Mouse (Mus musculus): ENCODE data around the gene Abhd15. TPM values are rescaled to one million over a fixed set of nuclear protein-coding genes. Genes with fewer than 3 reads are reported as not detected.

Gene Abhd15
- total RNA-seq (2021), result 15.1 and 19.4 TPM in 2 replicates
- long read RNA-seq, transcript Abhd15-201 (2 exons, 2,662 nt), result major isoform, 42 of 69 reads
- long read RNA-seq, partial matches to known transcripts, result 0 of 69 reads
- long read RNA-seq, other reads (novel, unspliced or antisense), result 27 of 69 reads

DNA sequence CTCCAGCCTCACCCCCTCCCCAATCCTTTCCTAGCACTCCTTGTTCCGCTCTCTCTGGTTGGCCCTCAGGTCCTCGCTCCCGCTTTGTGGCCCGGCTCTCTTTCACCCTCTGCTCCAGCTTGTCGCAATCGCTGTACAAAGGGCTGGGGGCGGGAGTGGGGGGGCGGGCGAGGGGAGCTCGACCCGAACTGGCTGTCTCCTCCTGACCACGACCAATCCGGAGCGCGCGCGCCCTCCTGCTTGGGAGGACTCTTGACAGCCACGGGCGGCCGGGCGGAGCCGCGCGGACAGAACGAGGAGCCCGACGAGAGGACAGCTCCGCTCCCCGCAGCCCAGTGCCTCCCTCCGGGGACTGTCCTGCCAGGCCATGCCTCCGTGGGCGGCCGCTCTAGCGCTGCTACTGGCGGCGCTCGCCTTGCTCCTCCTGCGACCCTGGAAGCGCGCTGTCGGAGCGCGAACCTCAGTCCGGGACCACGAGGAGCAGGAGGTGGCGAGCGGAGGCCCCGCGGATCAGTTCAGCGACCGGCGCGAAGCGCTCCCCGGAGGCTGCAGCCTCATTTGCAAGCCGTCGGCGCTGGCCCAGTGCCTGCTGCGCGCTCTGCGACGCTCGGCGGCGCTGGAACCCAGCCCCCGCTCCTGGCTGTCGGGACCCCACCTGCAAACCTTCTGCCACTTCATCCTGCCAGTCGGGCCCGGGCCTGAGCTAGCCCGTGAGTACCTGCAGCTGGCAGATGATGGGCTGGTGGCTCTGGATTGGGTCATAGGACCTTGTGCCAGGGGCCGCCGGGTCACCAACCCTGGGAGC, at the start of gene Abhd15:
Gene Abhd15 (plus strand): TSS at position 290 of the 805 bp plus-strand sequence.
- DNase-seq, result peak; percentile 91

DNA sequence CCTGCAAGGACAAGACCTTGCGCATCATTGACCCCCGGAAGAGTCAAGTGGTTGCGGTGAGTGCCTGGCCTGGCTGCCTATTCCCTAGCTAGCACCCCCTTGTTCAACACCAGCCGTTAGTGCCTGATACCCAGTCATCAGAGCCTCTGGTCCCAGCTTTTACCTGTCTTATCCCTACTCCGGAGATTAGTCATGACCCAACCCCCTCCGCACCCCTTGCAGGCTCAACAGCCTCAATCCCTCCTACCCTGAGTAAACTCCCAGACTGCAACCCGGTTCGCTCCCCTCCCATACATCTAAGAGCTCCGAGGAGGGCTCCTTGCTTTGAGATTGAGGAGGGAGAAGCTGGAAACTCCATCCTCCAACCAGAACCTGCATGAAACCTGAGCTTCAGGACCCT, 48.4 kb upstream of the Abhd15 start:
- no peak for DNase-seq

DNA sequence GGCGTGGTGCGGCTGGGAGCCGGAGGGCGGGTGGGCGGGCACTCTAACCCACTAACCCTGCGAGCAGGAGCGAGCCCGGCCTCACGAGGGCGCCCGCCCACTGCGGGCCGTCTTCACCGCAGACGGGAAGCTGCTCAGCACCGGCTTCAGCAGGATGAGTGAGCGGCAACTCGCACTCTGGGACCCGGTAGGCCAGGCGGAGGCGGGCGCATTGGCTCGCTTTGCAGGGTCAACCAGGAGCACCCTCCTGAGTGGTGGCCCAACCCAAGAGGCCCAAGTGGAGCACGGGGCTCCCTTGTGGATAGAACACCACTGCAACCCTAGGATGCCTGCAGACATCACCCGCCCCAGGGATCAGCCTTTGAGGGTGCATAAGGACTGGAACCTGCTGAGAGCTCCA, 47.8 kb upstream of the Abhd15 start:
- DNase-seq, result peak; percentile 80

DNA sequence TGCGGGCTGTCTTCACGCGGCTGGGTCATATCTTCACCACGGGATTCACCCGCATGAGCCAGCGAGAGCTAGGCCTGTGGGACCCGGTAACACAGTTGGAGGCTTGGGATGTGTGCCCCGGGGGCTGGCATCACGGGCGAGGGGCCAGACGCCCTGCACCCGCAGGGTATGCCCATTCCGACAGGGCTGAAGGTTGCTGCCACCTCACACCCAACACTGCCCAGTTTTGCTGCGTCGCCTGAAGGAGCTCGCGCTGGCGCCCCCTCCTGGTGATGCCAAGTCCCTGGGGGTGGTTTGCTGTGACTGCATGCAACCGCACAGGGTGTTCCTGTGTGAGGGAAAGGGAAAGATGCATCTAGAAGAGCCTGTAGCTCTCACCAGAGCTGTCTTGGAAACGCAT, 47.1 kb upstream of the Abhd15 start:
- peak; percentile 84 for DNase-seq

DNA sequence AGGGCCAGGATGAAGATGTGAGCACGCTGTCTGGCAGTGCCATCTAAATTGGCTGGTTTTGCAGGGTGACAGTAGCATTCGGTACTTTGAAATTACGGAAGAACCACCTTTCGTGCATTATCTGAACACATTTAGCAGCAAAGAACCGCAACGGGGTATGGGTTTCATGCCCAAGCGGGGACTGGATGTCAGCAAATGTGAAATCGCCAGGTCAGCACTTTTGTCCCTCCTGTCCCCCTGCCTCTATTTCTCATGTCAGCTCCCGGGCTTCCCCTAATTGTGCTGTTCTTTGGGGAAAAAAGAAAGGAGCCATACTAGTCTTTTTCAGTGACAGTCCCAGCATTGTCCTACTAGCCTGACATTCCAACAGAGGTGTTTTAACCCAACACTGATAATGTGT, 46.5 kb upstream of the Abhd15 start:
- DNase-seq, result no peak

DNA sequence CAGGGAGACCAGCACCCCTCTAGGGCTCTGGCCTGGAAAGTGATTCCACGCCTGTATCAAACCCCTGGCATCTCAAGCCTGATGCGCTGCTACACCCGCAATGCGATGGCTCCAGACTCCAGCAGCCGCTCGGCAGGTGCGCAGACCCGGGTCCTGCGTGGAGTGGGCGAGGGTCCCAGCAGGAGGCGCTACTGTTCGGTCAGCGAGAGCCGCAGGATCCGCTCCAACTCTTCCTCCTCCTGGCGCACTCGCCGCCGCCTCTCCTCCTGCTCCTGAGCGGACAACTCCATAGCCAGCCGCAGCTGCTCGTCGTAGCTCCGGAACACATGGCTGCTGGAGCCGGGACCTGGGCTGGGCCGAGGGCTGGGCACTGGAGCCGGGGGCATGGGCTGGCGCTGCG, 43.5 kb upstream of the Abhd15 start:
- DNase-seq, result no peak

DNA sequence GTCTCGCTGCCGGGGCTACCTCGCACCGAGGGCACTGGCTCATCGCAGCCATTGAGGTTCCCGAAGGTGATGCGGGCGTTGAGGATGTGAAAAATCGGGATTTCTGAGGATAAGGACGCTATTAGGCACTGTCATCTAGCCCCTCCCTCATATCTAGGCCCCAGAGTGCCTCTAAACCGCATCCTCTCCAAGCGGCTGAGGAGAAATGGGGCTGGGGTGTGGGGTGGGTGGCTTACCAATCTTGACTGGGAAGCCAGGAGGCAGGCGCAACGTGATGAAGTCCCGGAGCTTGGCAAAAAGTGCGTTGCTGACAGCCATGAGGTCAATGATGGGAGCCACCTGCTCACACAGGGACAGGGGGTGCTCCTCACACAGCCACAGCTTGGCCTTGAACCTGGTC, 42.1 kb upstream of the Abhd15 start:
- DNase-seq, result no peak

DNA sequence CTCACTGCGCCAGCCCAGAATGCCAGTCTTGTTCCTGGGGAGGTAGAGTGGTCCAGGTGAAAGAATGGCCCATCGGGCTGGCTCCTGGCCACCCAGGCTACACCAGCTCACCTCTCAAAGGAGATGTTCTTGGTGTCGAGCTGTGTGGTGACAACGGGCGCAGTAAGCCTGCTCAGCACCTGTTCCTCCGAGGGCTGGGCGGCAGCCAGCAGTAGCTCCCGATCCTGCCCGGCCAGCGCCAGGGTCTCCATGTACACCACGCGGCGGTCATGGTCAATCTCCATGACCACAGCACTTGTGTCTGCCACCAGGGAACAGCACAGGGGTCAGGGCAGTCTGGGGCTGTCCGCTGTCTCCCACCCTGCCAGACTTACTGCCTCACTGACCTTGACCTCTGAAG, 38.7 kb upstream of the Abhd15 start:
- DNase-seq, result no peak

DNA sequence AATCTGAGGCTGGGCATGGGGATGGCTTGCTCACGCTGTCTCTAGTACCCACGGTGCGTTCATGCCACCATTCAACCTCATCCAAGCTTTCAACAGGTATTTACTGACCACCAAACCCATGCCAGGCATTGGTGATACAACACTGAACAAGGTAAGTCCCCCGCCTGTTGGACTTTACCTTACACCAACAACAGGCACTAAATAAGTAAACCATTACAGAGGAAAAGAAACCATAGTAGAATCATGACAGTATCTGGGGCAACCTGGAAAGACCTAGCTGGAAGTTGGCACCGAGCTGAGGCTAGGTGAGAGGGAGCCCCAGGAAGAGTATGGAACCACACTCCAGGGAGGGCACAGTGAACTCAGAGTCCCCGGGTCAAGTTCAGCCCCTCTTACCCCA, 38.0 kb upstream of the Abhd15 start:
- DNase-seq, result no peak

DNA sequence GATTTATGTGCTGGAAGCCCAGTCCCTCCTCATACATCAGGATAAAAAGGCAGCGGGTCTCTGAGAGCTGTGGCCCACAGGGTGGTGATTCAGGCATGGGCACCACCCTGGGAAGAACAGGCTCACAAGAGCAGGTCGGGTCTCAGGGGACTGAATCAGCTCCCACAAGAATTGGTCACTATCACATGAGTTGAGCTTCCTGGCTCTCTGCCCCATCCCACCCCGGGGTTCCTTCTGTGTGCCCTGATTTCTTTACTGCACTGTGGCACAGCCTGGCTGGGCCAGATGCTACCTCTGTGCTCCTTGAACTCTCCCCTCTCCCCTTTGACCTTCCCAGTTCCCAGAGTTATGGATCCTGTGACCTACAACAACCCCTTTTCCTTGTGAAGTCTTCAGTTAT, 31.9 kb upstream of the Abhd15 start:
- DNase-seq, result no peak

DNA sequence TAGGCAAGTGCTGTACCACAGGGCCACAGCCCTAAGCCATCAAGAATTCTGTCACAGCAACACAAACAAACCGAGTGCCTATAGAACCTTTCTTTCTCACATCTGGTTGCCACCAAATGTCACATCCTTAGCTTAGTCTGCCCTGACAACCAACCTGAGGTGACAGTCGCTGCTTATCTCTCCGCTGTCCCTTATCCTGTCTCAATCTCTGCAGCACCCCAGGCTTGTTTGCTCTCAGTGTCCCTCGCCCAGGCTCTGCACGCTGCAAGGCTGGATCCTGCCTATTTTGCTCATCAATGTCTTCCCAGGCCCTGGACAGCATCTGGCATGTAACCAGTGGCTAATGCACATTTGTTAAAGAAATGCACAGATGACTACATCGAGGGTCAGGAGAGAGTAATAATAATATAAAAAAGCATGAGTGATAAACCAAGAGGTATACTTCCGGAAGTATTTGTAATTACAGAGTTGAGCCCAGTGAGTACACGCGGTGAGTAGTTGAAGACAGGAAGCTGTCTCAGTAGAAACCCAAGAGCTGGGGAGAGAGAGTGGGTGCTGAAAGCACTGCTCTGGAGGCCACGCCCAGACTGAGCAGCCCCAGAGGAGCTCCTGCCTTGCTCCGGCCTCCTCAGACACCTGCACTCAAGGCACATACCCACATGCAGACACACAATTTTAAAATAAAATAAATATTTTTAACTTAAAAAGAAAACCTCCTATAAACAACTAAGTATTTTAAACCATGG, 31.2 kb upstream of the Abhd15 start:
- DNase-seq, result no peak

DNA sequence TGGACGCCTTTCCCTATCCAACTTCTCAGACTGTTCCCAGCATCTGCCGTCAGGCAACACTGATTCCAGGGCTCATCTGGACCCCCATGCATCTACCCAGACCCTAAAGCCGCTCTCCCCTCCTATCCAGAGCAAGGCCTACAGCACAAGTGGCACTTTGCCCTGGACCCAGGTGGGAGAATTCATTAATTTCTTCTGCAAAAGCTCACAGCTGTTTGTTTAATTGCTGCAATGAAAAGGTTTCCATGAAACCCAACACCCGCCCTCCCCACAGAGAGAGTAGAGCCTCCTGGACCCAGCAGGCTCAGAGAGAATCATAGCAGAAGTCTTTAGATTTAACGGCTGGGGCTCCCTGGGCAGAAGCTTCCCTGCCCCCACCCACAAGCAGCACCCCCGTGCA, 29.7 kb upstream of the Abhd15 start:
- no peak for DNase-seq

DNA sequence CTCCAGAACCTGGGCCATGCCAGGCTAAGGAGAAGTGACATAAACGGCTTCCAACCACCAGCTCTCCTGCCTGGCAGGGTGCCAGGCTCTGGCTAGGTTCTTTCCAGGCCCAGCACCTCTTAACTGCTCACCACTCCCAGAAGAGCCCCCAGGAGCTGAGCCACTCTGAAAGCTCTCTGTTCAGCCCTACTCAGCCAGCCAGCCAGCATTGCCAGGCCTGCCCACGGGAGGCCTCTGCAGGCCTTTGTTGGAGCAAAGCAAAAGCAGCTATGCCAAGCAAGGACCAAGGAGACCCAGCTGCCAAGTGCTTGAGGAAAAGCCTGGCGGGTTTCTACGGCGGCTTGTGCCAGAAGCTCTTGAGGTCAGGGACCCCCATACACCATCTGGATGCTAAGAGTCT, 28.1 kb upstream of the Abhd15 start:
- DNase-seq, result no peak

DNA sequence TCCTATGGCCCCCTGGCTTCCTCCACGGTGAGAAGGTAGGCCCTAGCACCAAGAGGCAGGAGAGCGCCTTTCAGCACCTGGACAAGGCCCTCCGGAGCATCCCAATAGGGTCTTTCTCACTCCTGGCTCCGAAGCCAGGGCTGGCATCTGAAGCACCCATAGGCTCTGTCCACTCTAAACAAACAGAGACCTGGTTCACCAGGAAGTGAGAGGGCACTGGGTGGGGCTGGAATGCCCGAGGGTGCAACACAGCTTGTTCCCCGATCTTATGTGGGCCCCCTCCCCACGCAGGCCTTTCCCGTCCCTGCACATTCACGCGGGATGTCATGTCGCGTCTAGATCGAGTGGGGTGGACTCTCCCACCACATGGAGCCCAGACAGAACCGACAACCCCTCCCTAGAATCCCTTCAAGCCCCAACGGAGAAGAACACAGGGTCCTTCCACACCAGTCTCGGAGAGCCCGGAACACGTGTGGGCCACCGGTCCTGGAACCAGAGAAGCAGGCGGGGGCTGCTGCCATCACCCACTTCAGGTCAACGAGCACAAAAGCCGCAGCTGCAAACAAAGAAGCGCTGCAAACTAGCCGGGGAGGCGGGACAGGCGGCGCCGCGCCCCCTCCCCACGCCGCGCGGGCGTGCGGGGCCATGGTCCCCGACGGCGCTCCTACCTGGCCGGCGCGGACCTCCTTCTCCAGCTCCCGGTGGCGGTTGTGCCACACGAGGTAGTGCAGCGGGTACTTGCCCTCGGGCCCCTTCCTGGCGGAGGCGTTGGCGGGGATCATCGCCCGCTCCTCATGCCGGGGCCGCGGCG, 25.9 kb upstream of the Abhd15 start:
- no peak for DNase-seq

DNA sequence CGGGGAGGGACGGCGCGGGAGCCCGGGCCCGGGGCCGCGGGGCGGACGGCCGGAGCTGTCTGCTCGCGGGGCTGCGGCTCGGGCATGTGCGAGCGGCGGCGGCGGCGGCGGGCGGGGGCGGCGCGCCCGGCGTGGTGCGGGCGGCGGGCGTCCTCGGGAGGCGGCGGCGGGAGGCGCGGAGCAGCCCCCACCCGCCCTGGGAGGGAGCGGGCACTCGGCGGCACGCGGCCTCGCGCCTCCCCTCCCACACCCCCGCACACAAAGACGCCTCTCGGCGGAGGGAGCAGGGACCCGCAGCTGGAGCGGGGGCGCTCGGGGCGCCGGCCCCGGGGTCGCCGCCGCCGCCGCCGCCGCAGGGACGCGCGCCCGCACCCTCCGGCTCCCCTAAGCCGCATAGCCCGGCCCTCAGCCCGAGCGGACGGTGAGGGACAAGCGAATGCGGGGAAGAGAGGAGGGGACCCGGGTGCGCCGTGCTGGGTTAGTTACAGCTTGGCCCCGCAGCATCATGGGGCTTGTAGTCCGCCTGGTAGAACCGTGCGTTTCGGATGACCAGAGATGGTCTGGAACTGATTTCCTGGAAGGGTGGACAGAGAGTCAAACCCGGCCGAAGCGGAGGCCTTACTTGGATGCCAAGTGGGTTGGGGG, 25.2 kb upstream of the Abhd15 start, which contains the start of gene Ankrd13b:
Gene Ankrd13b (minus strand): TSS at position 88 of the 645 bp plus-strand sequence.
- peak; percentile 82 for DNase-seq

DNA sequence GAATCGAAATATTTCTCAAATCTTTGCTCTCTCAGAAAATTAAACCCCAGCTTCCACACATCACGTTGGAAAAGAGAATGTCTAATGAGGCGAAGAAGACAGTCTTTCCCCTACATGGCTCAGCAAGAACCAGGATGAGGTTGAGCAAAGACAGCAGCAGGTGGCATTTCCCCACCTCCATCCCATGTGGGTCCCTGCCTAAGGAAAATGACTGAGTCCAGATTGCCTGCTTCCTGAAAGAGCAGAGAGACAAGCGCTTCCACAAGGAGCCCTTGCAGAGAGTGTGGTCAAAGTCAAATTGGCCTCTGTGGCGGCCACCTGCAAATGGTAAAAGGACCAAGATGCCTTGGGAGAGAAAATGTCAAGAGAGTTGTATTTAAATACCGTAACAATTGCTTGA, 24.5 kb upstream of the Abhd15 start:
- no peak for DNase-seq

DNA sequence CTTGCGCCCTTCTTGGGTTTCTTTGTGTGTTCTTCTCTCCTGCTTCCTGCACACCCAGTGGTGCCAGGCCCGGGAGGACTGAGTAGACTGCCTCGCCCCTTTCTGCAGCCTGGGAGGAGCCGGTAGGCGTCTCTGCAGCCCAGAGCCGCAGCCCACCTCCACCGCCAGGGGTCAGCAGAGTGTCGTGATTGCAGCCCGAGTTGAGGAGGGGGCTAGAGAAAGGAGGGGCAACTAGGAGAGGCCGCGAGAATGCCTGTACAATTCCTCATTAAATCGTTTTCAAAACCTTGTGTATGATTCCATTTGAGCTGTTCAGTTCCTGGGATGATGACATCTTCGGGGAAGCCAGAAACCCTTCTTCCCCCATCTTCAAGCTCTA, 23.8 kb upstream of the Abhd15 start:
- peak; percentile 91 for DNase-seq

DNA sequence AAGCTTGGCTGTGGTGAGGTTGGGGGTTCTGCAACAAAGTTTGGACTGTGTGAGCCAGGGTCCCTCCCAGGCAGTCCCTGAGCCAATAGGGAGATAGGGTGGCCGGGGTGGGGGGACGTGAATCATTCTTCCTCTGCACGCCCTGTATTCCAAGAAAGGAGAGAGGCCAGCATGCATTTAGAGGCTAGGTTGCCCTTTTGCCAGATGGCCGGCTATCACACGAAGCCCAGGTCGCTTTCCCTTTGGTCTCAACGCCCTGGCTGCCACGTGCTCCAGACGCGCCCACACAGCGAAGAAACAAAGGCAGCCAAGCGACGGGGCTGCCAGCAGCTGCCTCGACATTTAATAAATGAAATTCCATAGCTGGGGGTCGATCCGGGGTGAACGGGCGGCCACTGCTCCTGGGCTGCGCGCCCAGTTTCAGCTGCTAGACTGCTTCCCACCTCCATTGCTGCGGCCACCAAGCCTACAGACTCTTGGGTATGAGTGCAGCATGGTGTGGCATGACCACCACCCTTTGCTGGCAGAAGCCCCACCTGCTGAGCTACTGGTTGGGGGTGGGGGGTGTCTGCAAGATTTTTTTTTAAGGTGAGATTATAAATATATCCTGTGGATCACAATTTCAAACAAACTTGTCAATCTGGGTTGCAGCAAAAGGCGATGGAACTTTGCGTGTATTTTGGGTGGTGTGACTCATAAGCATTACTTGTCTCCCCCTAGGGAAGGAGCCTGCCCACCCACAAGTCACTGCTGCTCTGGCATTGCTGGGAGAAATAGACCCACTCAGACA, 23.2 kb upstream of the Abhd15 start:
- DNase-seq, result peak; percentile 47

DNA sequence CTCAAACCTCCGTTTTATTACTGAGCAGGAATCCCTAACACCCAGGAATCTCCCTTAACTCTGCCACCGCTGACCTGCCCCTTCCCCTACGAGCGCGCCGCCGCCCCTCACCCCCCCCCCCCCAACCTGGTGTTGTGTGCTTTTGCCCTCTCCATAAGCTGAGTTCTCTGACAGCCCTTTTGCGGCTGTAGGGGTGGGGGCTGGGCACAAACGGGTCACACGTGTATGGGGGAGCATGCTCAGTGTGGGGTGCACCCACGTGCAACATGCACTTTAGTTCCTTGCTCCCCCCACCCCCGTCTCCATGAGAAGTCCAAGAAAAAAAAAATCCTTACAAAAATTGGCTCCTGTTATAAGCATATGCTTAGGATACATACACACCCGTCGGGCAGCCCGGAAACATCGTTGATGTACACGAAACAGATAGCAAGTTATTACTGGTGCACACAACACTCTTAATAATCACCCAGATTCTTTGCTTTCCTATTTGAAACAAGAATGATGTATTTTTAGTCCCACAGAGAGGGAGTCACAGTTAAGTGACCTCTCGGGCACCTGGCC, 22.5 kb upstream of the Abhd15 start:
- DNase-seq, result no peak

DNA sequence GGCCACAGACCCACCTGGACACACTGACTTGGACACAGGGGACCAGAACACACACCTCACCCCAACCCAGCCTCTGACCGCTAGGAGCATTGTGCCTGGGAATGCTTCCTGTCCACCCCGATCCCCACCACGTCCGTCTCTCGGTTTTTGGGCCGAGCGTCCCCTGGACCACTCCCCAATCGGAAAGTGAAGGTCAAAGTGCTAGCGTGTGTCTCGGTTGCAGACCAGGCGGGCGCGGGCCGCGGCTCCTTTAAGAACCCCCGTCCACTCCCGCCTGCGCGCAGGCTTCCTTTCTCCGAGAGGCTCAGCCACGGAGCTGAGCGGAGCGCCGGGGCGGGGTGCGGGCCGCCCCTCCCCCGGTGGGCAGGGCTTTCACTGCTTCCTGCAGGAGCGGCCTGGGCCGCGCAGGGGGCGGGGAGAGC, 22.0 kb upstream of the Abhd15 start:
- peak; percentile 96 for DNase-seq

All from adrenal gland, postnatal 25 days (tissue).